Mouse (Mus musculus) brain, adult 2 months (tissue): ENCODE measurements around the gene Lrch1.

ENCODE experiments used
- DNase-seq: peaks from one replicate; pipeline ENCODE4 v3.0.0; 2011; ENCODE audit warnings: low read depth, low spot score

Gene Lrch1

GRCm38 (mm10) chr14:74893085-74893648 is 54.5 kb downstream of the Lrch1 start:
- no peak for DNase-seq

GRCm38 (mm10) chr14:74889304-74889703 is 58.4 kb downstream of the Lrch1 start:
- no peak for DNase-seq

GRCm38 (mm10) chr14:74888103-74888502 is 59.6 kb downstream of the Lrch1 start:
- no peak for DNase-seq

GRCm38 (mm10) chr14:74886453-74886852 is 61.2 kb downstream of the Lrch1 start:
- DNase-seq, result no peak

- DNase-seq, result no peak
These were observed 62.8 kb downstream of the Lrch1 start for GRCm38 (mm10) chr14:74884920-74885319.

GRCm38 (mm10) chr14:74884024-74884680 is 63.5 kb downstream of the Lrch1 start:
- DNase-seq, result peak; percentile 48

GRCm38 (mm10) chr14:74883204-74883603 is 64.5 kb downstream of the Lrch1 start:
- peak; percentile 90 for DNase-seq

GRCm38 (mm10) chr14:74882754-74883153 is 64.9 kb downstream of the Lrch1 start:
- no peak for DNase-seq

GRCm38 (mm10) chr14:74880868-74881267 is 66.8 kb downstream of the Lrch1 start:
- no peak for DNase-seq

GRCm38 (mm10) chr14:74879480-74879879 is 68.2 kb downstream of the Lrch1 start:
- peak; percentile 49 for DNase-seq

- peak; percentile 36 for DNase-seq
These were observed 70.4 kb downstream of the Lrch1 start for GRCm38 (mm10) chr14:74877287-74877686.

GRCm38 (mm10) chr14:74871220-74871619 is 76.5 kb downstream of the Lrch1 start:
- peak; percentile 53 for DNase-seq

GRCm38 (mm10) chr14:74868902-74869230 is 78.8 kb downstream of the Lrch1 start:
- DNase-seq, result no peak

- DNase-seq, result no peak
These were observed 79.3 kb downstream of the Lrch1 start for GRCm38 (mm10) chr14:74868188-74868901.

GRCm38 (mm10) chr14:74867076-74868042 is 80.3 kb downstream of the Lrch1 start:
- peak; percentile 41 for DNase-seq

- DNase-seq, result no peak
These were observed 81.9 kb downstream of the Lrch1 start for GRCm38 (mm10) chr14:74865738-74866137.

GRCm38 (mm10) chr14:74864805-74865483 is 82.7 kb downstream of the Lrch1 start:
- no peak for DNase-seq

GRCm38 (mm10) chr14:74861456-74861855 is 86.2 kb downstream of the Lrch1 start:
- no peak for DNase-seq

GRCm38 (mm10) chr14:74859154-74859553 is 88.5 kb downstream of the Lrch1 start:
- no peak for DNase-seq

- no peak for DNase-seq
These were observed 92.2 kb downstream of the Lrch1 start for GRCm38 (mm10) chr14:74855429-74855828.

GRCm38 (mm10) chr14:74853759-74854100 is 93.9 kb downstream of the Lrch1 start:
- DNase-seq, result no peak
